Mouse (Mus musculus): ENCODE measurements around the gene Fgb. TPM values are rescaled to one million over a fixed set of nuclear protein-coding genes. Genes with fewer than 3 reads are reported as not detected.

The Fgb gene
- total RNA-seq, 1 experiment from 2014 or later: not detected

- no peak for ATAC-seq (replicated peaks; ENCODE audit: low read depth, poor library complexity, severe bottlenecking)
Measured at GRCm38 (mm10) chr3:82991963-82992362, 57.7 kb downstream of the Fgb start.

Other genes with a start within 250 kb of the Fgb start
- gene Rbm46, start 173.4 kb downstream of the Fgb start, total RNA-seq (2017): not detected in 2 replicates
- gene Lrat, start 145.9 kb downstream of the Fgb start, total RNA-seq (2017): not detected in 2 replicates
- not detected in 2 replicates for gene Fgg, start 42.1 kb downstream of the Fgb start, total RNA-seq (2017)
- gene Fga, start 23.8 kb downstream of the Fgb start, total RNA-seq (2017): not detected in 2 replicates
- 60.1 and 79.2 TPM in 2 replicates for gene Plrg1, start 5.7 kb upstream of the Fgb start, total RNA-seq (2017)
- gene Dchs2, start 78.1 kb upstream of the Fgb start, total RNA-seq (2017): not detected in 2 replicates